Mouse (Mus musculus): ENCODE results near the gene Prrt2.

The Prrt2 gene

DNA sequence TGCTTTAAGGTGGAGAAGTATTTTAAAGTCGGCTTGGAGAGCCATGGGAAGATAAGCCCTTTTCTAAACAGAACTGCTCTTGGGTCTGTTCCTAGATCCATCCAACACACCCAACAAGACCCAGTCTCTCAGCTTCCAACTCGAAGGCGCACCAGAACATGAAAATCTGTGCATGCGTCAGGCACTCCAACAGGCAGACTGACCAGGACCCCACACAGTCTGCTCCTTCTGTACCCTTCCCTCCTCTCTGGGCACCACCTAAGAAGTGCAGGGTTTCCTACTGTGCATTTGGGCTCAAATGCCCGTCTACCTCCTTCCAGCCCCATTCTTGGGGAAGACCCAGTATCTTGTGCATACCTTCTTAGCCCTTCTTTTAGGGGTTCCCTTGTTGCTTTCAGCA lies 520 bp downstream of the Prrt2 start:
- no peak for DNase-seq (ENCODE audit: extremely low read depth, low read depth, low spot score)

- no peak for DNase-seq (ENCODE audit: extremely low read depth, low read depth, low spot score)
Measured at GRCm38 (mm10) chr7:127020031-127020430, 980 bp downstream of the Prrt2 start.

DNA sequence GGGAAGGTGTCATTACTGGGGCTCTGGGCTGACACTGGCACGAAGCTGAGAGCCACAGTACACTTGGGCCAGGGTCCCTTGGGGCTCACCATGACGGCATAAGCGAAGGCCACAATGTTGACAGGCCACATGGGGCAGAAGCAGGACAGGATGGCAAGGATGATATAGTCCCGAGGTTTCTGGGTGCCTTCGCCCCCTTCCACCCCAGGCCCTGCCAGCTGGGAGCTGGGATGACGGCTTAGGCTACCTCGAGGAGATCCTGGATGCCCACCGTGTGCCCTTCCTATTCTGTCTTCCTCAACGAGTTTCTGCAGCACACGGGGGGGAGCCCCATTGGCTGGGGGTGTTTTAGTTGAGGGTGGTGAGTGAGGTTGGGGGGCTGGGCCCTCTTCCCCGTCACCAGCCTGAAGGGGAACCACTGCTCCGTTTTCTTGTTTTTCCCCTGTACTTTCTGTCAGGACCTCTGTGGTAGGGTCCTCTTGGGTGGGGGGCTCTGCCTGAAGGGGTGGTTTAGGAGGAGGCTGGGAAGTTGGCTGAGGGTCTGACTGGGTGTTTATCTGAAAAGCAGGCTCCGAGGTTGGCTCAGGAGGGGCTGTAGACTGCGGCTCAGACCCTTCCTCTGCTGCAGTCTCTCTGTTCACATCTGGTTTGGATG lies 1.6 kb downstream of the Prrt2 start:
- DNase-seq (ENCODE audit: extremely low read depth, low read depth, low spot score): no peak

GRCm38 (mm10) chr7:127018416-127019305 lies 2.4 kb downstream of the Prrt2 start:
- DNase-seq (ENCODE audit: extremely low read depth, low read depth, low spot score): no peak

DNA sequence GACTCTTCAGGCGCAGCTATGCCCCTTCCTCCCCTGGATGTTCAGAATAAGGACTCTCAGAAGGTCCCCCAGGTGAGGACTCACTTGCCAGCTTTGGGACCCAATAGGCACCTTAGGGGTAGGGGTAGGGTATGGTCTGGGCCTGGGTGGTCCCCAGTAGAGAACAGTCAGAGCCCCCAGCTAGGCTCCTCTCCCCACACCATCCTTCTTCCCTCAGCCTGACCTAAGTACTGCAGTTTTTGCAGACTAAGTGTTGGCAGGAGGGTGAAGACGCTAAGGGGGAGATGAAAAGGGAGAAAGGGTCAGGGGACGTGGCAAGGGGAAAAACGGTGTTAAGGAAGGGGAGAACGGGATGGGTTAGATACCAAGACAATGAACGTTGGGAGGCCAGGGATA lies 3.1 kb downstream of the Prrt2 start:
- no peak for DNase-seq (ENCODE audit: extremely low read depth, low read depth, low spot score)

- peak; percentile 88 for DNase-seq (ENCODE audit: extremely low read depth, low read depth, low spot score)
Measured at GRCm38 (mm10) chr7:127016971-127017949, 3.8 kb downstream of the Prrt2 start, which contains the start of gene Pagr1a. Gene Pagr1a (minus strand): TSS chr7:127017352.

DNA sequence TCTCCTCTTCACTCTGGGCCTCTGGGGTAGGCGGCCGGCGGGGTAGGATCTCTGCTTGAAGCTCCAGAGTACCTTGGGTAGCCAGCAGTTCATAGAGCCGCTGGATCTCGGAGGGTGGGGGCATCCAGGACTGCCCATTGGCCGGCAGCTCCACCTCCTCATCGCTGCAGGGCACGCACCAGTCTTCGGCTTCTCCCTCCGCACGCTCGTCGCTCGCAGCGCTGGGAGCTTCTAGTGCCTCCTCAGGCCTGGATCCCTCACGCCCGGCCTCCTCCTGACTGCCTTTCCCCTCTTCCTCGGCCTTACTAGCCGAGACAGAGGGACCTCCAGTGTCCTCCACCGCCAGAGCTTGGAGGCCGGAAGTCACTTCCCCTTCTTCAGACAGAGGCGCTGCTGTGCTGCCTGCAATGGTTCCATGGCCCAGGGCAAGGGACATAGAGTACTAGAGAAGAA lies 4.5 kb downstream of the Prrt2 start:
- no peak for DNase-seq (ENCODE audit: extremely low read depth, low read depth, low spot score)

DNA sequence TGATC lies 4.7 kb downstream of the Prrt2 start, which contains the start of gene Pagr1b:
Gene Pagr1b (minus strand): TSS at position 4 of the 5 bp plus-strand sequence.
- DNase-seq (ENCODE audit: extremely low read depth, low read depth, low spot score): no peak

GRCm38 (mm10) chr7:127016081-127016480 lies 4.9 kb downstream of the Prrt2 start:
- DNase-seq (ENCODE audit: extremely low read depth, low read depth, low spot score): no peak

DNA sequence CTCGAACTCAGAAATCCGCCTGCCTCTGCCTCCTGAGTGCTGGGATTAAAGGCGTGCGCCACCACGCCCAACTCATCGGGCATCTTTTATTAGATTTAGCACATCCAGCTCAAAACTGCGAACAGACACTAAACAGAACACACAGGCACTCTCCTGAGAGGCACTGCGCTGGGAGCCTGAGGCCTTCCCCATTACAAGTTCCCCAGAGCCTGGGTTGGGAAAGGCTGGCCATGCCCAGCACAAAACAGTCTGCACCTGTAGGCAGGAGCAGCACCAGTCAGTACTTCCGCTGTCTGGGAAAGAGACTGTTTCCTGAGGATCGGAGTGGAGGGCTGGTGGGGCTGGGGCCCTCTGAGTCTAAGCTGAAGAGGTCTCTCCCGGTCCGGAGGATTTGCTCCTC lies 6.0 kb downstream of the Prrt2 start:
- DNase-seq (ENCODE audit: extremely low read depth, low read depth, low spot score): no peak

DNA sequence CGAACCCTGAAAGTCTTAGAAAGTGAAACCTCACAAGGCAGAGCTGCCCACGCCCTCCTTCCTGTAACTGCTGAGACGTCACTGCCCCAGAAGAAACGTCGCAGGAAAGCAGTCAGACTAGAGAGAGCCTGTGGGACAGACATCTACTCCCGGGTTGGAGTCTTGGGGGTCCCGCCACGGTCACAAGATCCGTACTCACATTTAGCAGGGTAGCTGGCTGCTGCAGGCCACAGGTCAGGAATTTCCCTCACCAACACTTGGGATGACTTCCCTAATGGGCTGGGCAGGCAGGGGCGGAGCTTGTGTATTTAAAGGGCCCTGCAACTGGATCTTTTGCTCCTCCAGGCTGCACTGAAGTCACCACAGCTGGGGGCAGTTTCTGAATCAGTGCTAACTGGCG lies 6.7 kb downstream of the Prrt2 start, which contains the start of gene Mvp:
Gene Mvp (minus strand): TSS at position 302 of the 400 bp plus-strand sequence.
- DNase-seq (ENCODE audit: extremely low read depth, low read depth, low spot score): no peak

GRCm38 (mm10) chr7:127013385-127013784 lies 7.6 kb downstream of the Prrt2 start:
- DNase-seq (ENCODE audit: extremely low read depth, low read depth, low spot score): no peak

- no peak for DNase-seq (ENCODE audit: extremely low read depth, low read depth, low spot score)
Measured at GRCm38 (mm10) chr7:127012845-127013244, 8.2 kb downstream of the Prrt2 start.

GRCm38 (mm10) chr7:127012374-127012773 lies 8.6 kb downstream of the Prrt2 start:
- DNase-seq (ENCODE audit: extremely low read depth, low read depth, low spot score): no peak

DNA sequence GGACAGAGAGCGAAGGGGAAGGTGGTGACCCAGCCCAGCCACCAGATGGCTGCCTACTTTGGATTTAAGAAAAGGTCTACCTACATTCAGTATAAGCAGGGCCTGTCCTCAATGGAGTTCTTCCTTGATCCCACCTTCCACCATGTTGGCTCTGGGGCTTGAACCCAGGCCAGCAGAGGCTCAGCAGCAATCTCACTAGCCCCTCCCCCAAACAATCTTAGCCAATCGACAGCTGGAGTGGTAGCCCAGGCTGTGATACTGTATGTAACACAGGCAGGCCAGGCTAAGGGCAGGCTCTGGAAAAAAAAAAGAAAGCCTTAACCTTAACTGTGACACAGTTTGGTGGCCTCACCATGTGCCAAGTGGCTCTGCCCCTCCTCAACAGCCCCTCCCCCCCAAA lies 9.3 kb downstream of the Prrt2 start:
- DNase-seq (ENCODE audit: extremely low read depth, low read depth, low spot score): no peak

- DNase-seq (ENCODE audit: extremely low read depth, low read depth, low spot score): no peak
Measured at GRCm38 (mm10) chr7:127011051-127011450, 10.0 kb downstream of the Prrt2 start.

DNA sequence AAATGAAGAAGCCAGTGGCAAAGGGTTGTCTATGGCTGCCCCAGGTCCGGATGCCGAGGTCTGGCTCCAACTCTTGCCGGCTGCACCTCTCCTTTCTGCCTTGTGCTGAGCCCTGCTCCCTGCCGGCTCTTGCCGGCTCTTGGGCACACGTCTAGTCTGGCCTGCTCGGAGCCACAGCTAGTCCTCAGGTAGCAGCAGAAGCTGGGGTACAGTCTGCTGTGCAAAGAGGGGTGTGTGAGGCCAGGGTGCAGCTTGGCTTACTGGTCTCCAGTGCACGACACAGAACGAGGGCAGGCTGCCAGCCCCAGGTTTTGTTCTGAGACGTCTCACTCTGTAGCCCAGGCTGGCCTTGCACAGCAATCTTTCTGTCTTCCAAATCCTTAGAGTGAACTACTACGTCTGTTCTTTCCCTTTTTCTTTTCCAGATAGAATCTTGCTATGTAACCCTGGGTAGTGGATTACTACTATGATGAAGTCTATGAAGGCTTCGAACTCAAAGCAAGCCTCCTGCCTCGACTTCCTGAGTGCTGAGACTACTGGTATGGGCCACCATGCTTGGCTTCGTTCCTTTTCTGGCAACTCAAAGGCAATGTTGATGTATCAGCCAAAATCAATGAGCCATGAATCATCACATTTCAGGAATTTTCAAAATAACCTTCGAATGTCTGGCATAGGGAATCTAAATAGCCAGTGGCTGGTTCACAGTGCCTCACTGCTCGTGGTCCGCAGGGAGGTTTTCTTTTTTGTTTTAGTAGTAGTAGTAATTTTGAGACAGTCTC lies 11.5 kb downstream of the Prrt2 start:
- no peak for DNase-seq (ENCODE audit: extremely low read depth, low read depth, low spot score)

GRCm38 (mm10) chr7:127008239-127009019 lies 12.6 kb downstream of the Prrt2 start:
- DNase-seq (ENCODE audit: extremely low read depth, low read depth, low spot score): no peak

- no peak for DNase-seq (ENCODE audit: extremely low read depth, low read depth, low spot score)
Measured at GRCm38 (mm10) chr7:127007313-127008024, 13.5 kb downstream of the Prrt2 start.

All from fat pad, adult 2 months (tissue).